Mouse (Mus musculus) small intestine, adult 2 months (tissue): Measurements from ENCODE around the gene Klhdc1.

ENCODE experiments used
- CTCF ChIP-seq: fragments of 200-500 bp; IDR thresholded peaks from 2 replicates; pipeline ENCODE4 v1.5.1; 2012; ENCODE audit warnings: low read depth, mild to moderate bottlenecking, control low read depth, inconsistent platforms, low read length, moderate library complexity, mixed read lengths; ENCODE audit not compliant: insufficient replicate concordance, insufficient read length; ENCODE audit errors: extremely low read depth
- POLR2A ChIP-seq: fragments of 200-500 bp; IDR thresholded peaks from 2 replicates; pipeline ENCODE4 v1.6.1; 2012; ENCODE audit warnings: low read depth, mild to moderate bottlenecking, control low read depth, inconsistent platforms, low read length, moderate library complexity

DNA sequence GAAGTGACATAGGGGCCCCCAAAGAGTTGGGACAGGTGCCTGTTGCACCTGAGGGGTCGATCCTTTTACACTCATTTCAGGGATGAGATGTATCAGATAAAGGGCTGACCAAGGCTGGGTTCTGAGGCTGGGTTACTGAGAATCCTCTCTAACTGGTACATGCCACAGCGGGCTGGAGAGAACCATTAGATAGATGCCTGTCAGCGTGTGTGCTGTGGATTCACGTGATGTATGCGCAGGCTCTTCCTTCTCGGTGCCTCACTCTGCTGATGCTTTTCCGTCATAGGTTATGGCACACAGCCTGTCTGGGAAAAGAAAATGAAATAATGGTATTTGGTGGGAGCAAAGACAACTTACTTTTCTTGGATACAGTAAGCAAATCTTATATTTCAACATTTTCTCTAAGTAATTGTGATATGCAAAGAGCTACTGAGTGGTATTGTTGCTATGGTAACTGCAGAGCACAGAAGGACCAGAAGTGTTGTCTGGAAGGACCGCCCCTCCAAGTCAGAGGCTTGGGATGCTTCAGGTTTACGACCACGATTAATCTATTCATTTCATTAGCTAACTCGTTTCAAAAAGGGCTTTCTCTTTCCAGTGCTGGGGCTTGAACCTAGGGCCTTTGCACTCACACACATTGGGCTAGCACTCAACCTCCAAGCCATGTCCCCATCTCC, 27.1 kb downstream of the Klhdc1 start:
- TF ChIP-seq CTCF: no peak
- no peak for TF ChIP-seq POLR2A
